Mouse (Mus musculus) cerebellum, adult 2 months (tissue): ENCODE data around the gene Chrnb4.

Experiments
- CTCF ChIP-seq: fragments of 200-500 bp; IDR thresholded peaks from 2 replicates; pipeline ENCODE4 v1.5.1; 2011; ENCODE audit warnings: low read depth, mild to moderate bottlenecking, control low read depth, low read length, moderate library complexity, borderline replicate concordance; ENCODE audit not compliant: insufficient read depth
- POLR2A ChIP-seq: fragments of 200-500 bp; IDR thresholded peaks from 2 replicates; pipeline ENCODE4 v1.6.1; 2011; ENCODE audit warnings: low read length, control low read depth, borderline replicate concordance; ENCODE audit not compliant: insufficient read depth

- no peak for TF ChIP-seq CTCF
- no peak for TF ChIP-seq POLR2A
These were observed 47.5 kb upstream of the Chrnb4 start for GRCm38 (mm10) chr9:55096033-55096432.
